Mouse (Mus musculus) megakaryocyte, embryonic 14.5 days (primary cell): ENCODE data around the gene Mxi1. TPM values are rescaled to one million over a fixed set of nuclear protein-coding genes. Genes with fewer than 3 reads are reported as not detected.

Source experiments
- H3K27me3 ChIP-seq: replicated peaks from 2 replicates; pipeline ENCODE3; 2012; ENCODE audit warnings: inconsistent platforms
- H3K36me3 ChIP-seq: replicated peaks from 2 replicates; pipeline ENCODE3; 2012; ENCODE audit warnings: low read length, inconsistent platforms, mixed read lengths
- H3K4me1 ChIP-seq: 2 replicates; pipeline ENCODE4 v1.6.1; 2012; ENCODE audit warnings: inconsistent platforms
- H3K4me3 ChIP-seq: replicated peaks from 2 replicates; pipeline ENCODE3; 2012; ENCODE audit warnings: moderate library complexity, mild to moderate bottlenecking, inconsistent platforms
- H3K9me3 ChIP-seq: 2 replicates; pipeline ENCODE4 v1.6.1; 2012; ENCODE audit warnings: inconsistent platforms
- FLI1 ChIP-seq: IDR thresholded peaks from 2 replicates; pipeline ENCODE4 v1.6.1; 2012; ENCODE audit warnings: low read length, inconsistent platforms, mixed read lengths
- GATA1 ChIP-seq: IDR thresholded peaks from 3 replicates; pipeline ENCODE4 v1.6.1; 2012; ENCODE audit warnings: mixed read lengths, low read length, inconsistent platforms, borderline replicate concordance
- polyA plus RNA-seq: library from polyadenylated mRNA; stranded (reverse); fragments of >175 nt; gene quantifications from 2 replicates; pipeline ENCODE4 v1.2.3, GENCODE M21; 2012; ENCODE audit warnings: low replicate concordance; ENCODE audit not compliant: insufficient read depth

Mxi1 gene
- polyA plus RNA-seq, 1 experiment = 32.9 TPM

DNA sequence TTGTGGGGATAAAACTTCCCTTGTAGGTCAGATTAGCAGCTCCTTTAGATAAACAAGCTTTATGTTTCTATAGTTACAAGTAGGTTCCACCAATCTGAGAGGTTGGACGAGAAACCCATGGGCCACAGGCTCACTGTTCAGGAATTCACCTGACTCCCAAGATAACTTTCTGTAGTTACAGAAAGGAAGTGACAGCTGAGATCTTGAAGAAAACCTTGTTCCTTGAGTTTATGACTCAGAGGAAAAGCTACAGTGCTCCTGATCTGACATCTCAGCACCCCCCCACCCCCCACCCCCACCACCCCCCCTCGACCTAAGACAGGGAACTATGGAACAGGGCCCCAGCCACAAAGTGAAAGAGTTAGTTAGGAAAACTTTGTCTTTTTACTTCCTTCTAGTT lies 95.5 kb downstream of the Mxi1 start:
- Histone ChIP-seq H3K4me1 (peaks cover 3% of the 10 kb centered on the region; the same call in 1 of the 2 replicates), H3K4me3 (no peak overlapping the region), H3K9me3 (no peaks in the 10 kb centered on the region), H3K27me3 (peaks cover 3% of the 10 kb centered on the region), H3K36me3 (no peaks in the 10 kb centered on the region)
- TF ChIP-seq GATA1 (no peak), FLI1 (no peak)

DNA sequence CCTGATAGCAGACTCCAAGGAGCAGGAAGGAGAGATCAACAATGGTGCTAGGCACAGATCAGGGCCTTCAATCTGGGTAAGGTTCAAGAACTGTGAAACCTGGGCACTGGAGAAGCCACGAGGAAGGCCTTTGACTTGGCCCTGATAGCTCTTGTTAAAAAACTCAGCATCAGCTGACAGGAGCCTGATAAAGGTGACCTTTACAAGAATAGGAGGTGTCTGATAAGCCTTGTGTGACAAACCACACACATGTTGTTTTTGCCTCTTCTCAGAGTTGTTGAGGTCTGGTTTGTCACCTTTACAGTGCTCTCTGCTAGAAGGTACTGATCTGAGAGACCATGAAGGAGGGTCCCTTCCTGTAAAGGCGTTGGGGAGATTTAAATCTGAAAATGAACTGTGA lies 97.0 kb downstream of the Mxi1 start:
- peaks cover 9% of the 10 kb centered on the region for H3K27me3 ChIP-seq
- peaks cover 3% of the 10 kb centered on the region; the same call in 1 of the 2 replicates for H3K4me1 ChIP-seq

GRCm38 (mm10) chr19:53408398-53408797 lies 98.1 kb downstream of the Mxi1 start:
- TF ChIP-seq FLI1 = no peak
- TF ChIP-seq GATA1 = no peak
- no peak overlapping the region for H3K4me3 ChIP-seq
- H3K9me3 ChIP-seq = no peaks in the 10 kb centered on the region
- peaks cover 3% of the 10 kb centered on the region; the same call in 1 of the 2 replicates for H3K4me1 ChIP-seq
- H3K36me3 ChIP-seq = no peaks in the 10 kb centered on the region
- peaks cover 9% of the 10 kb centered on the region for H3K27me3 ChIP-seq

More for the DNA sequence above, 97.0 kb downstream of the Mxi1 start:
- Histone ChIP-seq H3K36me3 (no peaks in the 10 kb centered on the region), H3K4me3 (no peak overlapping the region), H3K9me3 (no peaks in the 10 kb centered on the region)
- no peak for TF ChIP-seq FLI1
- TF ChIP-seq GATA1 = no peak

- TF ChIP-seq GATA1 (no peak), FLI1 (no peak)
- H3K4me1 ChIP-seq = peaks cover 7% of the 10 kb centered on the region; the same call in 1 of the 2 replicates
- peaks cover 9% of the 10 kb centered on the region for H3K27me3 ChIP-seq
- H3K4me3 ChIP-seq = no peak overlapping the region
- no peaks in the 10 kb centered on the region for H3K36me3 ChIP-seq
- no peaks in the 10 kb centered on the region for H3K9me3 ChIP-seq
These were observed 99.5 kb downstream of the Mxi1 start for GRCm38 (mm10) chr19:53409663-53410307.

- Histone ChIP-seq H3K4me1 (peaks cover 4% of the 10 kb centered on the region; the same call in 1 of the 2 replicates), H3K27me3 (peaks cover 19% of the 10 kb centered on the region), H3K36me3 (no peaks in the 10 kb centered on the region), H3K9me3 (no peaks in the 10 kb centered on the region), H3K4me3 (no peak overlapping the region)
- TF ChIP-seq FLI1 = no peak
- TF ChIP-seq GATA1 = no peak
These were observed 102.0 kb downstream of the Mxi1 start for GRCm38 (mm10) chr19:53412149-53412848.

GRCm38 (mm10) chr19:53413617-53414380 lies 103.5 kb downstream of the Mxi1 start:
- Histone ChIP-seq H3K4me3 (no peak overlapping the region), H3K36me3 (no peaks in the 10 kb centered on the region), H3K27me3 (peaks cover 31% of the 10 kb centered on the region), H3K9me3 (no peaks in the 10 kb centered on the region), H3K4me1 (peaks cover 7% of the 10 kb centered on the region; the same call in 1 of the 2 replicates)
- TF ChIP-seq GATA1 = no peak

GRCm38 (mm10) chr19:53414650-53415049 lies 104.3 kb downstream of the Mxi1 start:
- Histone ChIP-seq H3K9me3 (no peaks in the 10 kb centered on the region), H3K4me3 (no peak overlapping the region), H3K36me3 (no peaks in the 10 kb centered on the region), H3K27me3 (peaks cover 36% of the 10 kb centered on the region), H3K4me1 (peaks cover 7% of the 10 kb centered on the region; the same call in 1 of the 2 replicates)
- TF ChIP-seq FLI1 = no peak

- Histone ChIP-seq H3K36me3 (no peaks in the 10 kb centered on the region), H3K9me3 (no peaks in the 10 kb centered on the region), H3K27me3 (peaks cover 36% of the 10 kb centered on the region), H3K4me1 (peaks cover 7% of the 10 kb centered on the region; the same call in 1 of the 2 replicates), H3K4me3 (no peak overlapping the region)
- no peak for TF ChIP-seq FLI1
- no peak for TF ChIP-seq GATA1
These were observed 104.9 kb downstream of the Mxi1 start for GRCm38 (mm10) chr19:53415198-53415597.

GRCm38 (mm10) chr19:53419834-53420233 lies 109.5 kb downstream of the Mxi1 start:
- Histone ChIP-seq H3K4me3 (no peak overlapping the region), H3K9me3 (no peaks in the 10 kb centered on the region), H3K4me1 (peaks cover 43% of the 10 kb centered on the region), H3K27me3 (peaks cover 58% of the 10 kb centered on the region), H3K36me3 (no peaks in the 10 kb centered on the region)
- TF ChIP-seq GATA1 (no peak), FLI1 (no peak)
